Mouse (Mus musculus): ENCODE data around the gene Gm10135. TPM values are rescaled to one million over a fixed set of nuclear protein-coding genes. Genes with fewer than 3 reads are reported as not detected.

Gene Gm10135
- polyA plus RNA-seq, 1 experiment from 2014 or later = not detected

DNA sequence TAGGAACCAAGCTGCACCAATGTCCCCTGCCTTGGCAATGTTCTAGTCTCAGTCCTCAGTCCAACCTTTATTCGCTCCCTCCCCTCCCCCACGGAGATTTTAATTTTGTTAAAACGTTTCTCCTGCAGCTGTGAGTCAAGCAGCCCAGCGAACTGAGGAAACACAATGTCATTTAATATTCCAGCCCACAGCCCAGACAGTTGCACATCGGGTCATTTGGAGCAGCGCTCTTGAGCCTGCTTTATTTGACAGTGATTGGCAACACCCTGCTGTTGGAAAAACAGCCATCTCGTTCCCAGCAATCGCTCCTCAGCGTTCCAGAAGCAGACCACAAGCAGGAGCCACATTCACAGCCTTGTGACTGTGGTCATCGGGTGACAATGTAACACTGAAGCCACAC, 20.9 kb upstream of the Gm10135 start:
- Histone ChIP-seq H3K27me3 (peaks cover 3% of the 10 kb centered on the region; the same call in 1 of the 2 replicates), H3K4me3 (replicated peaks) (no peak overlapping the region), H3K27ac (no peak overlapping the region), H3K4me1 (replicated peaks) (peaks cover 2% of the 10 kb centered on the region; the same call in 1 of the 2 replicates), H3K36me3 (no peaks in the 10 kb centered on the region), H3K9ac (replicated peaks) (no peak overlapping the region), H3K4me2 (no peak overlapping the region), H3K9me3 (no peaks in the 10 kb centered on the region)
- no peak for ATAC-seq (ENCODE audit: insufficient number of reproducible peaks, insufficient read depth, low FRiP score, low TSS enrichment, low read depth)
- 44% methylated on average over 10 of the region's 10 CpGs for WGBS

GRCm38 (mm10) chr5:72994928-72995327, 20.4 kb upstream of the Gm10135 start:
- no peak overlapping the region for H3K27ac ChIP-seq
- H3K4me3 ChIP-seq (replicated peaks) = no peak overlapping the region
- no peaks in the 10 kb centered on the region for H3K9me3 ChIP-seq
- ATAC-seq (ENCODE audit: insufficient number of reproducible peaks, insufficient read depth, low FRiP score, low TSS enrichment, low read depth) = no peak
- H3K4me1 ChIP-seq (replicated peaks) = peaks cover 6% of the 10 kb centered on the region; the same call in 1 of the 2 replicates
- H3K27me3 ChIP-seq = peaks cover 3% of the 10 kb centered on the region; the same call in 1 of the 2 replicates
- H3K36me3 ChIP-seq = no peaks in the 10 kb centered on the region
- no peak overlapping the region for H3K4me2 ChIP-seq
- H3K9ac ChIP-seq (replicated peaks) = no peak overlapping the region
- WGBS = 75% methylated on average over 2 of the region's 2 CpGs

DNA sequence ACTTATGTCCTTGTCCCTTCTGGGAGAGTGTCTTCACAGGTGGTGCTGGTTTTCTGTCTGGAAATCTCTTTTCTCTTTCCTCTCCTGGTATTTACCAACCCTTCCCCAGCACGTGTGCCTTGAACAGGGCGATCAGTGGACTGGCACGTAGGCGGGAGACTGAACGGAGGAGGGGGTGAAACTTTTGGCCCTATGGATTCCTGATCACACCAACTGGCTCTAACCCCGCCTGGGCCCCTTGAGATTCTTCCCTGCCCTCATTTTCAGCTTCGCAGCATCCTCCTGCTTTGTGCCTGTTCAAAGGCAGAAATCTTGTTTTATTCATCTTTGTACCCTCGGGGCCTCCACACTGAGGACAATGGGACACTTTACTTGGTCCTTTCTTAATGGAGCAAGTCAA, 19.9 kb upstream of the Gm10135 start:
- no peak overlapping the region for H3K4me2 ChIP-seq
- H3K9ac ChIP-seq (replicated peaks) = no peak overlapping the region
- no peak overlapping the region for H3K4me3 ChIP-seq (replicated peaks)
- no peak for ATAC-seq (ENCODE audit: insufficient number of reproducible peaks, insufficient read depth, low FRiP score, low TSS enrichment, low read depth)
- peaks cover 6% of the 10 kb centered on the region; the same call in 1 of the 2 replicates for H3K4me1 ChIP-seq (replicated peaks)
- no peaks in the 10 kb centered on the region for H3K9me3 ChIP-seq
- no peaks in the 10 kb centered on the region for H3K36me3 ChIP-seq
- H3K27ac ChIP-seq = no peak overlapping the region
- WGBS = 75% methylated on average over 8 of the region's 8 CpGs
- H3K27me3 ChIP-seq = peaks cover 3% of the 10 kb centered on the region; the same call in 1 of the 2 replicates

DNA sequence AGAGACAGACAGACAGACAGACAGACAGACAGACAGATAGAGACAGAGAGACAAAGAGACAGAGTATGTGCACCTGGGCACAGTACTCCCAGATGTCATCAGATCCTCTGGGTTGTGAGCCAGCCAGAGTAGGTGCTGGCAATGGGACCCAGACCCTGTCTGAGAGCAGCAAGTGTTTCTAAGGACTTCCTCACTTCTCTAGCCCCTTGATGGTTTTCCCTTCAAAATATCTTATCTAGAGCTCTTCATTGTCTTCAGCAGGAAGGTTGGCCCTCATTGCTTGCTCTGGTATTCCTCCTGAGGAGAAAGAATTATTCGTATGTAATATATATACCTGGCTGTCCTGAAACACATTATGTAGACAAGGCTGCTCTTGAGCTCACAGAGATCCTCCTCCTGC, 18.0 kb upstream of the Gm10135 start:
- no peaks in the 10 kb centered on the region for H3K36me3 ChIP-seq
- no peak overlapping the region for H3K27ac ChIP-seq
- no peak overlapping the region for H3K4me3 ChIP-seq (replicated peaks)
- H3K9ac ChIP-seq (replicated peaks) = no peak overlapping the region
- no peak overlapping the region for H3K4me2 ChIP-seq
- H3K4me1 ChIP-seq (replicated peaks) = peaks cover 6% of the 10 kb centered on the region; the same call in 1 of the 2 replicates
- peaks cover 3% of the 10 kb centered on the region; the same call in 1 of the 2 replicates for H3K27me3 ChIP-seq
- WGBS = 94% methylated on average over 1 of the region's 1 CpGs
- no peak for ATAC-seq (ENCODE audit: insufficient number of reproducible peaks, insufficient read depth, low FRiP score, low TSS enrichment, low read depth)
- H3K9me3 ChIP-seq = no peaks in the 10 kb centered on the region

- Histone ChIP-seq H3K4me2 (no peak overlapping the region), H3K27me3 (no peaks in the 10 kb centered on the region), H3K27ac (no peak overlapping the region), H3K36me3 (no peaks in the 10 kb centered on the region), H3K4me1 (replicated peaks) (peaks cover 6% of the 10 kb centered on the region), H3K4me3 (replicated peaks) (no peak overlapping the region), H3K9me3 (no peaks in the 10 kb centered on the region), H3K9ac (replicated peaks) (no peak overlapping the region)
- WGBS = 69% methylated on average over 8 of the region's 8 CpGs
- ATAC-seq (ENCODE audit: insufficient number of reproducible peaks, insufficient read depth, low FRiP score, low TSS enrichment, low read depth) = no peak
Measured at GRCm38 (mm10) chr5:72989756-72990155, 15.3 kb upstream of the Gm10135 start.

GRCm38 (mm10) chr5:72987786-72988185, 13.3 kb upstream of the Gm10135 start:
- H3K36me3 ChIP-seq = no peaks in the 10 kb centered on the region
- no peak overlapping the region for H3K27ac ChIP-seq
- no peak overlapping the region for H3K4me2 ChIP-seq
- WGBS = 73% methylated on average over 7 of the region's 7 CpGs
- no peaks in the 10 kb centered on the region for H3K27me3 ChIP-seq
- peaks cover 11% of the 10 kb centered on the region for H3K4me1 ChIP-seq (replicated peaks)
- no peak overlapping the region for H3K9ac ChIP-seq (replicated peaks)
- no peaks in the 10 kb centered on the region for H3K9me3 ChIP-seq
- no peak for ATAC-seq (ENCODE audit: insufficient number of reproducible peaks, insufficient read depth, low FRiP score, low TSS enrichment, low read depth)
- H3K4me3 ChIP-seq (replicated peaks) = no peak overlapping the region

- peaks cover 15% of the 10 kb centered on the region; the same call in 1 of the 2 replicates for H3K36me3 ChIP-seq
- H3K27me3 ChIP-seq = no peaks in the 10 kb centered on the region
Measured at GRCm38 (mm10) chr5:72984091-72984490, 9.6 kb upstream of the Gm10135 start.

DNA sequence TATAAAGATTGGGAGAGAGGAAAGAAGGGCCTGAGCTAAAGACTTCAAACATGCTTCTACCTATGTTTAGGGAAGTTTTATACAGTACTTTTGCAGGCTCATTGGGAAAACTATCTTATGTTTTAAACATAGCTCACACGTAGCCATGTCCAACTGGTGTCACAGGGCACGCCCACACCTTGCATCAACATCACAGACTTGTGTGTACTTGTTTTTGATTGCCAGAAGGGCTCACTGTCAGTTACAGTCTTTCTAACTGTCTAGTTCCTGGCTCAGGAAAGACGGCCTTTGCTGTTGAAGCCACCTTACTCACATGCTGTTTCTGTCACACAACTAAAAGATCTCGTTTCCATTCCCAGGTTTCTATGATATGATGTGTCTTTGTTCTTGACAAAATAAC, 2.0 kb upstream of the Gm10135 start:
- H3K9ac ChIP-seq (replicated peaks) = no peak overlapping the region
- no peaks in the 10 kb centered on the region for H3K27me3 ChIP-seq
- H3K4me2 ChIP-seq = no peak overlapping the region
- H3K9me3 ChIP-seq = no peaks in the 10 kb centered on the region
- WGBS = 76% methylated on average over 4 of the region's 4 CpGs
- H3K4me1 ChIP-seq (replicated peaks) = no peaks in the 10 kb centered on the region
- H3K36me3 ChIP-seq = peaks cover 64% of the 10 kb centered on the region
- no peak overlapping the region for H3K27ac ChIP-seq
- no peak overlapping the region for H3K4me3 ChIP-seq (replicated peaks)
- ATAC-seq (ENCODE audit: insufficient number of reproducible peaks, insufficient read depth, low FRiP score, low TSS enrichment, low read depth) = no peak

More at GRCm38 (mm10) chr5:72984091-72984490, 9.6 kb upstream of the Gm10135 start:
- H3K4me1 ChIP-seq (replicated peaks) = peaks cover 6% of the 10 kb centered on the region; the same call in 1 of the 2 replicates
- H3K9ac ChIP-seq (replicated peaks) = no peak overlapping the region
- no peaks in the 10 kb centered on the region for H3K9me3 ChIP-seq
- no peak overlapping the region for H3K4me3 ChIP-seq (replicated peaks)
- ATAC-seq (ENCODE audit: insufficient number of reproducible peaks, insufficient read depth, low FRiP score, low TSS enrichment, low read depth) = no peak
- 9% methylated on average over 2 of the region's 2 CpGs for WGBS
- H3K27ac ChIP-seq = no peak overlapping the region
- no peak overlapping the region for H3K4me2 ChIP-seq

DNA sequence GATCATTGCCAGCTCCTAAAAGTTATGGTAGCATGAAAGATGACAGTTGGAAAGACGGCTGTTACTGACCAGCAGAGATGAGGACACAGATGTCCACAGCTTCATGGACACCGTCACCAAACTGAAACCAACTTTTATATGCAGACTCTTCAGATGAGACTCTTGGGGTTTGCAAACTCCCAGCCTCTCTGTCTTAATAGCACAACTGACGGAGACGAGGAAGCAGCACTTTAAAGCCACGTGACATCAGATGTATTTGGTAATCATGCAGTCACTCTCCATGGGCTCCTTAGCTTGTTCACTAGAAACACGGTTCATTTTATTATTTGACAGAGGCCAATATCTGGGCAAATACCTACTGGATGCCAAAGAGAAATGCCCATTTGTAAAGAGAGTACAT, 1.5 kb upstream of the Gm10135 start:
- H3K27me3 ChIP-seq = no peaks in the 10 kb centered on the region
- H3K9me3 ChIP-seq = no peaks in the 10 kb centered on the region
- WGBS = 89% methylated on average over 6 of the region's 6 CpGs
- no peaks in the 10 kb centered on the region for H3K4me1 ChIP-seq (replicated peaks)
- H3K9ac ChIP-seq (replicated peaks) = no peak overlapping the region
- H3K4me3 ChIP-seq (replicated peaks) = no peak overlapping the region
- no peak overlapping the region for H3K27ac ChIP-seq
- peaks cover 66% of the 10 kb centered on the region for H3K36me3 ChIP-seq
- no peak overlapping the region for H3K4me2 ChIP-seq
- ATAC-seq (ENCODE audit: insufficient number of reproducible peaks, insufficient read depth, low FRiP score, low TSS enrichment, low read depth) = no peak

DNA sequence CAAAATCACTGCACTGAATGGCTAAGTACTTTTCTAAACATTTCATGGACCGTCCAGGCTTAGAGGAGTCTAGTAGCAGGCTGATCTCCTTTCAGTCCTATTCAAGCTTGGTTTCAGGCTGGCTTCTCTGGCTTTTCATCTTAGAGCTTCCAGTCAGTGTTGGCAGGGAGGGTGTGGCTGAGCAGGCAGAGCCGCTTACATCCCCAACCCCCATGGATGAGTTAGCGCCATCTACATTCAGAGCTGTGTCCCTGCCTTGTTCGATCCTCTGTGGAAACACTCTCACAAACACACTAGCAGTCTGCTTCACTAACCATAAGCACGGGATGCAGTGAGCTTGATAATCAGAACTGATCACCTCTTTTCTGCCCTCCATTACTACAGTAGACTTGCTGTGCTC, 1.6 kb downstream of the Gm10135 start:
- no peaks in the 10 kb centered on the region for H3K27me3 ChIP-seq
- ATAC-seq (ENCODE audit: insufficient number of reproducible peaks, insufficient read depth, low FRiP score, low TSS enrichment, low read depth) = no peak
- no peak overlapping the region for H3K4me2 ChIP-seq
- H3K9me3 ChIP-seq = no peaks in the 10 kb centered on the region
- no peak overlapping the region for H3K4me3 ChIP-seq (replicated peaks)
- no peak overlapping the region for H3K9ac ChIP-seq (replicated peaks)
- H3K27ac ChIP-seq = no peak overlapping the region
- WGBS = 65% methylated on average over 5 of the region's 5 CpGs
- peaks cover 67% of the 10 kb centered on the region for H3K36me3 ChIP-seq
- H3K4me1 ChIP-seq (replicated peaks) = no peaks in the 10 kb centered on the region

GRCm38 (mm10) chr5:72972435-72972834, 2.1 kb downstream of the Gm10135 start:
- Histone ChIP-seq H3K36me3 (peaks cover 67% of the 10 kb centered on the region), H3K27ac (no peak overlapping the region), H3K4me1 (replicated peaks) (no peaks in the 10 kb centered on the region), H3K9me3 (no peaks in the 10 kb centered on the region), H3K4me2 (no peak overlapping the region), H3K27me3 (no peaks in the 10 kb centered on the region), H3K4me3 (replicated peaks) (no peak overlapping the region), H3K9ac (replicated peaks) (no peak overlapping the region)
- ATAC-seq (ENCODE audit: insufficient number of reproducible peaks, insufficient read depth, low FRiP score, low TSS enrichment, low read depth) = no peak
- 72% methylated on average over 4 of the region's 4 CpGs for WGBS

- ATAC-seq (ENCODE audit: insufficient number of reproducible peaks, insufficient read depth, low FRiP score, low TSS enrichment, low read depth) = no peak
- H3K4me2 ChIP-seq = no peak overlapping the region
- no peak overlapping the region for H3K9ac ChIP-seq (replicated peaks)
- H3K9me3 ChIP-seq = no peaks in the 10 kb centered on the region
- H3K27me3 ChIP-seq = no peaks in the 10 kb centered on the region
- H3K36me3 ChIP-seq = peaks cover 45% of the 10 kb centered on the region
- H3K4me1 ChIP-seq (replicated peaks) = no peaks in the 10 kb centered on the region
- H3K27ac ChIP-seq = no peak overlapping the region
- WGBS = 89% methylated on average over 3 of the region's 3 CpGs
- no peak overlapping the region for H3K4me3 ChIP-seq (replicated peaks)
Measured at GRCm38 (mm10) chr5:72965706-72966105, 8.8 kb downstream of the Gm10135 start.
